Mouse (Mus musculus): ENCODE results near the gene Maml3.

Gene Maml3

DNA sequence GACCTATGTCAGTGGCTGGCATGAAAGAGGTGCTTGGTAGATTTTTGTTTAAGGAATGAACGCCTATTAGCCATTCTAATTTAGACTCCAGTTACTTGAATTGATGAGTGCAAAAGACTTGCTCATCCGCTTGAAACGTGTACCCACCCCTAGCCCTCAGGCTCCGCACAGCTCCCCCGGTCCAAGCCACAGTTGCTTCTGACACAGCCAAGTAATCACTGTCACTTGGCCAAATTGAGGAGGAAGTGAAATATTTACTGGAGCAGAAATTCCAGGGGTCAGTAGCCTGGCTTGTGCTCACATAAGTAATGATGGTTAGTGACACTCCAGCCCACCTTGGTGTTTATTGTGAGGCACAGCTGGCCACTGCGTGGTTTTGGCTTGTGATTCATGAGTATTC lies 308.0 kb downstream of the Maml3 start:
- ChIA-PET CTCF (no interaction called here), POLR2A (no interaction called here)

DNA sequence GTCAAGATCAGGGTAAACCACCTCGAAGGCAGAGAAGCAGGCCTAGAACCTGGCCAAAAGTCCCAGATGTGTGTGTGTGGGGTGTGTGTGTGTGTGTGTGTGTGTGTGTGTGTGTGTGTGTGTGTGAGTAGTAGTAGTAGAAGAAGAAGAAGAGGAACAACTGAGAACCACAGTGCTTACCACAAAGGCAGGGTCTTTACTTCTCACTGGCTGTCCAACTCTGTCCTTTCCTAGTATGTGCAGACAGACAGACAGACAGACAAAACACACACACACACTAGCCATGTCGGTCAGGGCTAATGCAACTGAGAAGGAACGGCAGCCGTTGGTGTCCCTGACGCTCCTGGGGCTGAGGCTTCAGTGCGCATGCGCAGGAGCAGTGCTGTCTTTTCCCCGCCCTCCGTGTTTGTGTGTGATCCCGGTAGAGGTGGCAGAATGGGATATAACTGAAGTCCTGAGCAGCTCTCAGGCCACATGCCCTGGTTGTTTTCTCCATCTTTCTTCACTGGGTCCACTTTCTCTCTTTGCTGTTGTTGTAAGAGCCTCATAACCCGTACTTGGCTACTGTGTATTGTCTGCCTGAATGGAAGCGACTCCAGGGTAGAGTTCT lies 308.6 kb downstream of the Maml3 start:
- ChIA-PET POLR2A (no interaction called here), CTCF (no interaction called here)

- ChIA-PET CTCF (interaction anchor here in 2 of 4 experiments (0.6 kb wide), 2 partner anchors 404 to 673 kb away, joined by 3 read pairs; no protein-coding TSS in a partner anchor), POLR2A (interaction anchor here in 2 of 4 experiments (0.7 to 1.7 kb wide), 3 partner anchors 32 to 255 kb away, joined by 4 to 5 read pairs (median 4); no protein-coding TSS in a partner anchor)
These were observed 313.3 kb downstream of the Maml3 start for GRCm38 (mm10) chr3:51791542-51791941.

DNA sequence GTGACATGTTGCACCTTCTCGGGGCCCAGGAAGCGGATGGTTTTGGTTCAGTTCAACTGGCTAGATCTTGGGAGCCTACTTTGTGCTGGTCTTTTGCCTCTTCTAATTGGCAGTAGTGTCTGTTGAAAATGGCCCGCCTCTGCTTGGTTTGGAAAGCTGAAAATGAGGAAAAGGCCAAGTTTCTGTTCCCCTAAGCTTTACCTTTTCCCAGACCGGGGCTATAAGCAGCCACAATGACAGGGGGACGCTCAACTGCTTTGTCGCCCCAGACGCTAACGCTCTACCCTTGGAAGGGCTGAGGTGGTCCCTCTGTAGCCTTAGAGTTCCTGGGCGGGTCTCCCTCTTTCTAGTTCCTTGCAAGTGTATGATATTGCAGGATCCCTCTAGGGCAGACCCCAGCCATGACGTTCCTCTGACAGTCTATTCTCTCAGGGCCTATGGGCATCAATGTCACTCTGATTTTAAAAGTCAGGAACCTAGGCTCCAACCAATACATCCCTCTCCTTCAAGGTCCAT lies 315.4 kb downstream of the Maml3 start:
- ChIA-PET CTCF (interaction anchor here in 1 of 4 experiments (1.0 kb wide), 1 partner anchor 10 kb away, joined by 3 read pairs; no protein-coding TSS in a partner anchor), POLR2A (no interaction called here)

- ChIA-PET POLR2A (interaction anchor here in 1 of 4 experiments (0.6 kb wide), 1 partner anchor 15 kb away, joined by 3 read pairs; no protein-coding TSS in a partner anchor), CTCF (interaction anchor here in 1 of 4 experiments (1.0 kb wide), 1 partner anchor 10 kb away, joined by 3 read pairs; no protein-coding TSS in a partner anchor)
These were observed 316.1 kb downstream of the Maml3 start for GRCm38 (mm10) chr3:51788591-51789339.

DNA sequence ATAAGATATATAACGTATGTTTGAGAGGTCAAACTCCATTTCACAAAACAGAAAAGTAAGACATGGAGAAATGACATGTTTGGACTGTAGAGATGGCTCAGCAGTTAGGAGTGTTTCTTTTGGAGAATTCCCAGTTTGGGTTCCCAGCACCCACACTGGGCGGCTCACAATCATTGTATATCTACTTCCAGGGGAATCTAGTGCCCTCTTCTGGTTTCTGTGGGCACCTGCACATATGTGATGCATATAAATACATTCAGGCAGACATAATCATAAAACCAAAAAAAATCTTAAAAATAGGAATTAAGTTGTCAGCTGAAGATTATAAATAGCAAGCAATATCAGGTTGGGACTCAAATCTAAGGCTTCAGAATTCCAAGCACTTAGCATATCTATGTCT lies 316.9 kb downstream of the Maml3 start:
- ChIA-PET CTCF (interaction anchor here in 1 of 4 experiments (0.7 kb wide), 1 partner anchor 457 kb away, joined by 9 read pairs; no protein-coding TSS in a partner anchor), POLR2A (interaction anchor here in 1 of 4 experiments (0.6 kb wide), 1 partner anchor 16 kb away, joined by 3 read pairs; no protein-coding TSS in a partner anchor)

DNA sequence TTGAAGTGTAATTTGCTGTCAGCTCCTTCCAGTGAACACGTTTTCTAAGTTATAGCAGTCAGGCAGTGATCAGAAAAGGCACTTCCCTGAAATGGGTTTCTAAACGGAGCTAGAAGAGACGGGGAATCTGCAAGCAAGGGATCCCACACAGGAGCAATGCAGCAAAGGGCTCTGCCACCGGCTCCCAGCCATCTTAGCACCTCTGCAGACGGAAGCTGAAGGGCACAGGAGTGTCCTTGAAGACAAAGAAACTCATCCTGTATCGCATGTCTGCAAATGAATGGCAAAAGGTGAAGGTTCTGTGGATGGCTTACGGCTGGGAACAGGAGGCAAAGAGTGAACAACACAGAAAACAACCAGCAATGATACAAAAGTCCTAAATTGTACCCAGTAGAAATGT lies 319.1 kb downstream of the Maml3 start:
- CTCF ChIA-PET: interaction anchor here in 1 of 4 experiments (0.9 kb wide), 1 partner anchor 44 kb away, joined by 4 read pairs; no protein-coding TSS in a partner anchor
- POLR2A ChIA-PET: no interaction called here

DNA sequence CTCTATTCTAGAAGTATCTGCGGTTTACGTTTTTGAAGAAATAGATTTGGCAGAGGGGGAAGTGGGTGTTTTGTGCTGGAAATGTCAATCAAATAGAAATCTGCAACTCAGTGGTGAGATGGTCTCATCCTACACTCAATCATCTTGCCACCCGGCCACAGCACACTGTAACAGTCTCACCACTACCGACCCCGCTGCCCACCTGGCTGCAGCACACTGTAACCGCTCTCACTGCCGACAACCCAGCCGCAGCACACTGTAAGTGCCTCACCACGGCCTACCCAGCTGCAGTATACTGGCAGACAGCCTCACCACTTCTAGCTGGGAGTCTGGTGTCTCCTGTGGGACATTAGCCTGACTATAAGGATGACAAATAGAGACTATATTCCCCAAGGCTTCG lies 322.7 kb downstream of the Maml3 start:
- ChIA-PET POLR2A (no interaction called here), CTCF (no interaction called here)

DNA sequence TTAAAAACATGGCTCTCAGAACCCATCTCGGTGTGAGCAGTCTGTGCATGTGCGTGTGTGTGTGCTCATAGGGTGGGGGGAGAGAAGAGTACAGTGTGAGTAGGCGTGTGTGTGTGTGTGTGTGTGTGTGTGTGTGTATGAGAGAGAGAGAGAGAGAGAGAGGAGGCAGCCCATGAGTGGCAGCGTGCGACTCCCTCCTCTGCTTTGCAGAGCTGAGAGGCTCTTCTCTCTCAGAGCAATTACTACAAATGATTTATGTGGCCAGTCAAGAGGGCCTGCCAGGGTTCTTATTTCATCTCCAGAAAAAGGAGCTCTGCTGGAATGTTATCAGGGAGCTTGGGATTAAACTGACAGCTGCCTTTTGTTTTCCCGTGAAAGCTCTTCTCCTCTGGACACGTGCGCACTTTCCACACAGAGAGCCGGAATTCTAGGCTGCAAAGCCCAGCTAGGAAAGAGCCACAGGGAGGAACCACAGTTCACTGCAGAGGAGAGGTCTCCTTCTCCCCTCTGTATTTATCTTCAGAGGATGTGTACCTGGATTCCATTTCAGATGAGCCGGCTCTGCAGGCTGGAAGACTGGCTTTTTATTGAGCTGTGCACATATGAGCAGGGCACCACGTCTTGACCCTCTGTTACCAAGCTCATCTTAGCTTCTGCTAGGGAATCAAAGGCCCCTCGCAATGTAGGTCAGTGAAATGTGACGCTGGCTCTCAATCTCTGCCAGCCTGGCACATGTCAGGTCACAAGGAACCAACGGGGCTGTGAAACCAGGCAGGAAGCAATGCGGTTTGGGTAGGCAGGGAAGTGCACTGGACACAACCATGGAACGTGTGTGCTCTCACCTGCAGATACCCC lies 325.9 kb downstream of the Maml3 start:
- CTCF ChIA-PET: interaction anchor here (0.6 to 0.9 kb wide), 4 partner anchors 10 to 908 kb away, joined by 3 to 5 read pairs (median 4); no protein-coding TSS in a partner anchor
- POLR2A ChIA-PET: interaction anchor here in 1 of 4 experiments (1.5 kb wide), 1 partner anchor 401 kb away, joined by 3 read pairs; no protein-coding TSS in a partner anchor

GRCm38 (mm10) chr3:51778179-51778578 lies 326.7 kb downstream of the Maml3 start:
- CTCF ChIA-PET: no interaction called here
- POLR2A ChIA-PET: no interaction called here

- ChIA-PET POLR2A (no interaction called here), CTCF (interaction anchor here in 1 of 4 experiments (0.7 kb wide), 1 partner anchor 254 kb away, joined by 5 read pairs; no protein-coding TSS in a partner anchor)
These were observed 328.8 kb downstream of the Maml3 start for GRCm38 (mm10) chr3:51776018-51776611.

DNA sequence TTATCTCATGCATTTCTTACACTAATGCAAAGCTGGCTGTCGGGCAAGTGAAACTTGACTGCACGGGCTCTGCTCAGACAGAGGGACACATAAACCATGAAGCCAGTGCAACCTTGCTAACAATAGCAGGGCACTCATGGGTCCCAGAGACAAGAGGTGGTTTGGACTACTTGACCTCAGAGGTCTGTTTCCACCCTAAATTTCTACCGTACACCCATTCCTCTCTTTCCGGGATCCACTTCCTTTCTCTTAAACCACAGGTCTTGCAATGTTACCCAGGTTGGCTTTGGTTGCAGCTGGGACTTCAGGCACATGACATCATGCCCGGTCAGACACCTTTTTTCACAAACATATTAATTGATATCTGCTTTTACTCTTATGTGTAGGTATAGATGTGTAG lies 331.3 kb downstream of the Maml3 start:
- ChIA-PET POLR2A (no interaction called here), CTCF (no interaction called here)

- ChIA-PET POLR2A (no interaction called here), CTCF (no interaction called here)
These were observed 332.8 kb downstream of the Maml3 start for GRCm38 (mm10) chr3:51771839-51772630.

DNA sequence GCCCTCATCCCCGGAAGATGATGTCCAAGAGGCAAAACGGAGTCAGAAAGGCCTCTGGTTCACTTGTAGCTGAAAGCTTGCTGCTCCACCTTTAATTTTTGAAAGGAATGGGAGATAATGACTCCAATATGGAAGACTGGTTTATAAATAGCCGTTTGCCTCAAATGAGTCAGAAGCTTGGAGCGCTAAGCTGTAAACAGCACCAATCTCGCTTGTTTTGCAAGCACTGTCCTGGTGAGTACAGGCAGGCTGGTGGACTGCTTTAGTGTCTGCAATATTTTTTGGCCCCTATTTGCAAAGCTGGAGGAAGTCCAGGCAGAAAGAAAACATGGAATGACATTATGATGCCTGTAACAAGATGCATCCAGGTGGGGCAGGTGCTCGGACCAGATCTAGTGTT lies 335.7 kb downstream of the Maml3 start:
- CTCF ChIA-PET: no interaction called here
- POLR2A ChIA-PET: interaction anchor here in 1 of 4 experiments (0.6 kb wide), 1 partner anchor 411 kb away, joined by 3 read pairs; no protein-coding TSS in a partner anchor

GRCm38 (mm10) chr3:51765220-51765923 lies 339.5 kb downstream of the Maml3 start:
- CTCF ChIA-PET: no interaction called here
- POLR2A ChIA-PET: interaction anchor here in 2 of 4 experiments (0.6 to 0.7 kb wide), 2 partner anchors 123 to 936 kb away, joined by 3 read pairs; no protein-coding TSS in a partner anchor

- POLR2A ChIA-PET: no interaction called here
- CTCF ChIA-PET: interaction anchor here in 2 of 4 experiments (0.7 kb wide), 2 partner anchors 431 to 1320 kb away, joined by 3 read pairs; no protein-coding TSS in a partner anchor
These were observed 340.7 kb downstream of the Maml3 start for GRCm38 (mm10) chr3:51764175-51764574.

GRCm38 (mm10) chr3:51762900-51763299 lies 342.0 kb downstream of the Maml3 start:
- ChIA-PET POLR2A (no interaction called here), CTCF (no interaction called here)

Measured in embryonic stem cell, embryonic (primary cell).